Mouse (Mus musculus): Measurements from ENCODE around the gene Prame. TPM values are rescaled to one million over a fixed set of nuclear protein-coding genes. Genes with fewer than 3 reads are reported as not detected.
"Not testable (repeated sequence)": the region's sequence is repeated elsewhere in the genome, so short reads cannot be mapped to it uniquely, and the experiment has no call there.

Prame gene
- polyA plus RNA-seq, 1 experiment from 2014 or later, result 0.12 TPM

GRCm38 (mm10) chrX:135569467-135569866 lies 58.0 kb downstream of the Prame start:
- DNase-seq (ENCODE audit: low spot score), result peak; percentile 71
- not testable (repeated sequence) for H3K4me3 ChIP-seq (ENCODE audit: low read depth, low read length); H3K27ac ChIP-seq (ENCODE audit: low read depth, low read length); H3K9me3 ChIP-seq (ENCODE audit: control insufficient read depth, low read length); H3K36me3 ChIP-seq (ENCODE audit: control insufficient read depth, insufficient read depth, low read length); H3K4me2 ChIP-seq (replicated peaks; ENCODE audit: low read depth, low read length); H3K4me1 ChIP-seq (replicated peaks; ENCODE audit: control insufficient read depth, insufficient read depth, low read length); H3K9ac ChIP-seq (ENCODE audit: low read depth, low read length); H3K27me3 ChIP-seq (ENCODE audit: control insufficient read depth, insufficient read depth, low read length)
- 25% methylated on average over 1 of the region's 2 CpGs for WGBS
- peak; percentile 59; the same call in 1 of the 2 replicates for ATAC-seq (ENCODE audit: low FRiP score)

GRCm38 (mm10) chrX:135564934-135565333 lies 62.6 kb downstream of the Prame start:
- H3K4me2 ChIP-seq (replicated peaks; ENCODE audit: low read depth, low read length); H3K27me3 ChIP-seq (ENCODE audit: control insufficient read depth, insufficient read depth, low read length); H3K9ac ChIP-seq (ENCODE audit: low read depth, low read length); DNase-seq (ENCODE audit: low spot score); H3K27ac ChIP-seq (ENCODE audit: low read depth, low read length); H3K4me1 ChIP-seq (replicated peaks; ENCODE audit: control insufficient read depth, insufficient read depth, low read length); ATAC-seq (ENCODE audit: low FRiP score); H3K4me3 ChIP-seq (ENCODE audit: low read depth, low read length); H3K9me3 ChIP-seq (ENCODE audit: control insufficient read depth, low read length); H3K36me3 ChIP-seq (ENCODE audit: control insufficient read depth, insufficient read depth, low read length): not testable (repeated sequence)
- 67% methylated on average over 4 of the region's 4 CpGs for WGBS

Other genes starting within 250 kb of the Prame start
- gene Gm7903, start 193.9 kb downstream of the Prame start, polyA plus RNA-seq (2014; fragmentation: Nextera tagmentation; extraction: Ambion mirVana), result 0.05 TPM in 1 of 2 replicates, not detected in the other
- gene AV320801, start 133.1 kb downstream of the Prame start, polyA plus RNA-seq (2014; fragmentation: Nextera tagmentation; extraction: Ambion mirVana), result not detected in 2 replicates
- gene Nxf7, start 28.9 kb downstream of the Prame start, polyA plus RNA-seq (2014; fragmentation: Nextera tagmentation; extraction: Ambion mirVana), result not detected in 2 replicates
- not detected in 2 replicates for gene Tcp11x2, start 66.1 kb upstream of the Prame start, polyA plus RNA-seq (2014; fragmentation: Nextera tagmentation; extraction: Ambion mirVana)
- not detected in 2 replicates for gene Tmsb15a, start 97.6 kb upstream of the Prame start, polyA plus RNA-seq (2014; fragmentation: Nextera tagmentation; extraction: Ambion mirVana)
- gene Armcx5, start 115.0 kb upstream of the Prame start, polyA plus RNA-seq (2014; fragmentation: Nextera tagmentation; extraction: Ambion mirVana), result 9.1 and 9.8 TPM in 2 replicates
- gene Gprasp1, start 115.0 kb upstream of the Prame start, polyA plus RNA-seq (2014; fragmentation: Nextera tagmentation; extraction: Ambion mirVana), result 69.0 and 75.2 TPM in 2 replicates
- 72.1 and 73.3 TPM in 2 replicates for gene Bhlhb9, start 169.9 kb upstream of the Prame start, polyA plus RNA-seq (2014; fragmentation: Nextera tagmentation; extraction: Ambion mirVana)
- gene Gprasp2, start 211.3 kb upstream of the Prame start, polyA plus RNA-seq (2014; fragmentation: Nextera tagmentation; extraction: Ambion mirVana), result 32.9 and 42.6 TPM in 2 replicates